Mouse (Mus musculus): ENCODE results near the gene Nxph1.

Gene Nxph1

DNA sequence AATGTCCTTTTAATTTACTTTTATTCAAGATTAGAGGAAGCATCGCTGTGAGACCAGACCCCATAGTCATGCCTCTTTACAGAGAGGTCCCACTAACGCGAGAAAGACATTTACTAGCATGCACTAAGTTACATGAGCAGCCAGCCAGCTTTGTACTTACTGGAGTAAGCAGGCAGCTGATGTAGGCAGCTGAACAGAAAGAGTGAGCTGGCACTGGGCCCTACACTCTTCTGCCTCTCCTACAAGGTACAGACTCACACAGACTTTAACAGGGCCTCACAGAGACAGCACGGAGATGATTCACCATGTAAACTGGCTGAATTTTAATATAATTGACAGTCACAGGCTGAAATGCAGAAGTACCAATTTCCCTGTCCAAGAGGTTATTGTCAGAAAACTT is 11.6 kb downstream of the Nxph1 start:
- no peak for DNase-seq (ENCODE audit: low spot score in 2 of 2)

DNA sequence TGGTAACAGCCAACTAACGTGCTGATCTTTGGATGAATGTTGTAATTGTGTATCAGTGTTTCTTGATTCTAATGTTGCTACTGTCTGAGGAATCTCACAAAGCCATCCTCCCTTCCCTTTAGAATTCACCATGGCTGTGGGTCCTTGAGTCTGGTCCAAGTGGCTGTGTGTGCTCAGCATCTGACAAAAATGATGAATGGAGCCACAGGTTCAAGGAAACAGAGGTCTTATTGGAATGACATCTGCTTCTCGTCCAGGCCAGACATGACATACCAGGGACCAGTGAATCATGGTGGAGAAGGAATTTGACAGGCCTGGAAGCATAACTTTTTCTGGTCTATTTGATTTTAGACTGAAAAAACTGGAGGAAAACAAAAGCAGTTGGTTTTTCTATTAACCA is 22.3 kb downstream of the Nxph1 start:
- no peak for DNase-seq (ENCODE audit: low spot score in 2 of 2)

DNA sequence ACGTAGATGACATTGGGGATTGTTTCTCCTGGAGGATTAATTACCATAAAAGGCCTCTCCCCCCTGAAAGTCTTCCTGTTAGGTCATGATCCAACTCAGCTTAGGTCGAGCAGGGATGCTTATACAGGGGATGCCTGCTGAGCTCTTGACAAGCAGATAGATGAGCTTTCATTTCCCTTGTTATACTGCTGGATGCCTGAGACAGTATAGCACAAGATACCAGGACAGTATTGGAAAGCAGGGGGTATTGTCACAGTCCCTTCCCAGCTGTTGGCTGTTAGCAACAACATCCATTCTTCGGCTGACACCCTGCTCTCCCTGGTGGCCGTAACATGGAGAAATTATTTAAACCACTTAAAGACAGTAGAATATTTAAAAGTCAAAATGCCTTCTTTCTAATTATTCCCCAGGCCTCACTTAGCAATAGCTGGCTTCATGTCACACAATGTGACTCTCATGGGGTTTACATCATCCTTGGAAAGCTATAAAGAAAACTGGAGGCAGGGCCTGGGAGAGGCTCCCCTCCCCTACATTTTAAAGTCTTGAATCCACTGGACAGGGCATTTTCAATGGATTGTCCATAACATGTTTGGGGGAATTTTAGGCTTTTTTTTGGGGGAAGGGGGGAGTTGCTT is 31.1 kb downstream of the Nxph1 start:
- DNase-seq (ENCODE audit: low spot score in 2 of 2), result no peak

DNA sequence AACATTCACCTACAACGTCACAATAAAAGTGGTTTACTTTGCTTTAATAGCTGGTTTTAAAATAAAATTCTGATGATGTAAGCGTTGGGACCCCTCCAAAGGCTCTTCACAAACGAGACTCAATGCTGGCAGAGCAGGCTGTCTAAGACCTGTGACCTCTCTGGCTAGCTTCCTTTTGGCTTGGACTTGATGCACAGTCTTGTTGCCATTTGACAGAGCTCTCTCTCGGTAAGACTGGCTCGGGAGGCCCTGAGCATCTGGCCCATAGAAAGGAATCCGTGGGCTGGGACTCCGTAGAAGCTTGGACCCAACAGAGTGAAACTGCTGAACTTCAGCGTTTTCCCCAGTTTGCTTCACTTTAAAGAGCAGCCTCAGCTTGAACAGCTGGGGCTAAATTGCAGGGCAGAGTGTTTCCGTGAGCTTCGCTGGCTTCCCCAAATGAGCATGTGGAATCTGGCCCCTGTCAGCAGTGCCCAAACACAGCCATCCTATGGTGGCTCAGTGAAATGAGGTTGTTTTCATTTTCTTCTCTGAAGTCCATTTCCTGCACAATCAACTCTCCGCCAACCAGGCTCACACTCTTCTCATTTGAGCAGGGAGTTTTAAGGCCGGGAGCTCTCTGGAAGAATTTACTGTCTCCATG is 48.2 kb downstream of the Nxph1 start:
- peak in 1 of 2 experiments; percentile 1 for DNase-seq (ENCODE audit: low spot score in 2 of 2)

DNA sequence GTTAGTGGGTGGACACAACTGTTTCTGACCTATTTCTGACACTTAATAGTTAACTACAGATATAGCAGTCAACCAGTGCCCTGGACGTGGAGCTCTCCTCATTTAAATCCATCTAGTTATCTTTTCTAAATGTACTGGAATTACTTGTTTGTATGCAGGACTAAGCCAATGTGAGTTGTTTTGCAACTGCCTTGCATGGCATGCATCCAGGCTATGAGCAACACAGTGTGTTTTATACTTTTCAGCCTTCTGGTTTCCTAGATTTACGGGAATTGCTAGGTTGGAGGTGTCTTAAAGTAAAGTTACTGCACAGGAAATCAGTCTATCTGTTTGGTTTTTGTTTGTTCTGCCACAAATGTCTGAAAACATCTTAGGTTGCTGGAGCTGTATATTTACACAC is 49.1 kb downstream of the Nxph1 start:
- no peak for DNase-seq (ENCODE audit: low spot score in 2 of 2)

DNA sequence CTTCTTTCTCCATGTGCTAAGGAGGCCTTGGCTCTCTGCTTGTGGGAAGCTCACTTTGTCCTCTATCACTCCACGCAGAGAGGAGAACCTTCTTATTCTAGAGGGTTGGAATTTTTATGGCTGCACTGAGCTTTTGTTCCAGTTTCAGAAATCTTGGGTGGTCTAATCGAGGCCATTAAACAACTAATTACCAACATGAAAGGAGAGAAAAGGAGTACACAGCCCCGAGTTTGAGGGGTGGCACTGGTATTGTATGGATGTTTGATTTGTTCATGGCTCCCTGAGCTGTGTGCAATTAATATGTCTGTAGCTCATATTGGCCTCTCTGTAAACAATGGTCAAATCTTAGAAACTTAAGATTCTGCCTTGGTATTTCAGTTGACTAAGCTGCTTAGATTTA is 54.5 kb downstream of the Nxph1 start:
- DNase-seq (ENCODE audit: low spot score in 2 of 2), result no peak

DNA sequence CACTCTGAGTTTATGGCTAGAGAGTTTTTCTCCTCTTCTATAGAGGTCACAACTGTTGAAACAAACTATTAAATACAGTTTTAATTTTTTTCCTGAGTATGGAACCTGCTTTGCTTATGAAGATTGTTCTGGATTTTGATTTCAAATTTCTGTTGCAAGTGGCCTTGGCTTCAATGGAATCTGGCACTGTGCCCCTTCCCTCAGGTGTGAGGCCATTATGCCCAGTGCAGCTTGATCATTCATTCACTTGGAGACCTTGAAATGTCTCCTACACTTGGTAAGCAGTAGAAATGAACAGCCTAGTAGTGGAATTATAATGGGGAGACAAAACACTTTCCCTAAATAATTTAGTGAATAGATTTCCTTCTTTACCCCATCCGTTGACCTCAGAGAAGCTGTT is 78.4 kb downstream of the Nxph1 start:
- DNase-seq (ENCODE audit: low spot score in 2 of 2), result no peak

DNA sequence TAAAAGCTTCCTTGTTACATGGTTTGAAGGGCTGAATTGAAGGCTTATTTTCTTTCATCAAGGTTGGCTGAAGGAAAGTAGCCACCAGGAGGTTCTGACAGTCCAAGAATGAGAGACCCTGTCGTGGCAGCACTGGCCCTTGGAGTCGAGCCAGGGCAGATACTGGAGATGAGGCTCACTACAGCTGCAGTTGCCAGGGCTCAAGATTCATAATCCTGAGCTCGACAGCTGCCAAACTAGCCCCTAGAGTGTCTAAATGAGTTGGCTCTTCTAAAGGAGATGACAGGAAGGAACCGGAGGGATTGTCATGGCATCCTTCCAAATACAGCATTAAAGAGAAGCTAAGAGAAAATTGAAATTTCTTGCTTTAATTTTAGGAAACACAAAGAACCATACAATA is 78.9 kb downstream of the Nxph1 start:
- no peak for DNase-seq (ENCODE audit: low spot score in 2 of 2)

DNA sequence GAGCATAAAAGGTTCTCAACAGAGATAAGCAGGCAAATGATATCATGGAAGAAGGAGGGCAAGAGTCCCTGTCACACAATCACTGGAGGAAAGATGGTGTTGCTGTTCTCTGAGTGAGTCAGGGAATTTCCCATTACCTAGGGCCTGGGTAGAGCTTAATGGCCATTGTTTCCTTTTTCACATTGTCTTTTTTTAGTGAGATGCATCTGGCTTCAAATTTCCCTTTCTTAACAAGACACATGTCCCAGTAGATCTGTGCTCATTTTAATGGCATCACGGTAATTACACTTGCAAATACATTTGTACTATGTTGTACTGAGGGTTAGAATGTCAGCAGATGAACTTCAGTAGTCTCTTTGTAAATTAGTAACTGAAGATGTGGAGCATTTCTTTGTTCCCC is 80.3 kb downstream of the Nxph1 start:
- DNase-seq (ENCODE audit: low spot score in 2 of 2), result no peak

DNA sequence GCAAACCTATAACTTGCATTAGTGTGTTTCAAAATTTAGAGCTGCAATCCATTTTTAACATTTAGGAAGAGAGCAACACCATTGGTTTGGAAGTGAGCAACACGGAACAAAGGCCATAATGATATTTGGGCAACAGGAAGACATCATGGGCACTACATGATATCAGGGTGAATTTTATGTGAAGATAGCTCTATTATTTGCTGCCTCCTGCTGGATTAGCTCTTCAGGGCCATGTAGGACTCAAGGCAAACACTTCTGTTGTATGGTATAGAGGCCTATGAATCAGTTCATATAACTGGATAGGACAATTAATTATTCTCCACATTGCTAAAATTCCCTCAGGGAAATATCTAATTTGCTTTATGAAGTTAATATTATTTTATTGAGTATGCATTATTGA is 91.1 kb downstream of the Nxph1 start:
- no peak for DNase-seq (ENCODE audit: low spot score in 2 of 2)

DNA sequence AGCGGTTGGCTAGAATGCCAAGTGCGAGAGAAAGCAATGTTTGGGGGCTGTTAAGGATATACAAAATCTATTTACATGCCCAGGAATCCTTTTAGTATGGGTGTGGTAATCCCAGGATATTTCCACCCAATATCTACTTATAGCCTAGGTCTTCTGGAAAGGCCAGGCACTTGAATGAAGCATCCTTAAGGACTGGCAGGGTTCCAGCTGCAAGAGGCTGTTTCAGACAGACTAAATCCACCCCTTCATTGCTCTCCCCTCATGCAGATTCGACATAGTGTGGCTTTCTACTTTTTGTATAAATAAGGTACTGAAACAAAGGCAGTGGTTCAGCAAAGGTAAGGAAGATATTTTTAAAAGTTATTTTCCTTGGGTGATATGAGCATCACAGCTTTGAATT is 92.8 kb downstream of the Nxph1 start:
- DNase-seq (ENCODE audit: low spot score in 2 of 2), result no peak

DNA sequence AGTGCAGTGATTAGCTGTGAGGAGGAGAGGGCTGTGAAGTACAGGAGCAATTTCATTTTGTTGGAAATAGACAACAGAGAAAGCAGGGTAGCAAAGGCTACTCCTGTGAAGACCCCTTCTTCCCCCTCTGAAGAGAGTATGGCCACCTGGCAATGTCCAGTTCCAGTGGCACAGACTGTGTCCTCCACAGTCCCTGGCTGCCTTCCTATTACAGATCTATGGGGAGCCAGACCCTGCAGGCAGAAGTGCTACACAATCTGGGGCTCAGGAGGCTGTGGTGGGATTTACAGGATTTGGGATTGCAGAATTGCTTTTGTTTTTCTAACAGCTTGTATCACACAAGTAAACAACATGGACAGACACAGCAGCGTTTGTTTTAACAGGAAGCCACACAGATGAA is 94.2 kb downstream of the Nxph1 start:
- no peak for DNase-seq (ENCODE audit: low spot score in 2 of 2)

DNA sequence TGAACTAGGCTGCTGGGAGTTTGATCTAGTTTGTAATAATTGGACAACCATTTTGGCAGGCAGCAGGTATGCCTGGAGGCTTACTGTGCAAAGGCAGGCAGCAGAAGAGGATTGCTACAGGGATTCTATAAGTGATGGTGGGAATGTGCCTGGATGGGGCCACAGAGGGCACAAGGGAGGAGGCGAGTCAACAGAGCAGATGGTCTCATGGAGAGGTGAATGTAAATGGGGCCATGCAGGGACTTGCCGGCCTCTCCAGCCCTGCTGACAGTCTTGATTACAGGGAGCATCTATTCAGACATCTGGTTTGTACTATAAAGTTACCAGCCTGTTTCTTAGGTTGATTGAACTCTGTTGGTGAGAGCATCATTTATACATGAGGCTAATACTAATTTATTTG is 98.6 kb downstream of the Nxph1 start:
- no peak for DNase-seq (ENCODE audit: low spot score in 2 of 2)

DNA sequence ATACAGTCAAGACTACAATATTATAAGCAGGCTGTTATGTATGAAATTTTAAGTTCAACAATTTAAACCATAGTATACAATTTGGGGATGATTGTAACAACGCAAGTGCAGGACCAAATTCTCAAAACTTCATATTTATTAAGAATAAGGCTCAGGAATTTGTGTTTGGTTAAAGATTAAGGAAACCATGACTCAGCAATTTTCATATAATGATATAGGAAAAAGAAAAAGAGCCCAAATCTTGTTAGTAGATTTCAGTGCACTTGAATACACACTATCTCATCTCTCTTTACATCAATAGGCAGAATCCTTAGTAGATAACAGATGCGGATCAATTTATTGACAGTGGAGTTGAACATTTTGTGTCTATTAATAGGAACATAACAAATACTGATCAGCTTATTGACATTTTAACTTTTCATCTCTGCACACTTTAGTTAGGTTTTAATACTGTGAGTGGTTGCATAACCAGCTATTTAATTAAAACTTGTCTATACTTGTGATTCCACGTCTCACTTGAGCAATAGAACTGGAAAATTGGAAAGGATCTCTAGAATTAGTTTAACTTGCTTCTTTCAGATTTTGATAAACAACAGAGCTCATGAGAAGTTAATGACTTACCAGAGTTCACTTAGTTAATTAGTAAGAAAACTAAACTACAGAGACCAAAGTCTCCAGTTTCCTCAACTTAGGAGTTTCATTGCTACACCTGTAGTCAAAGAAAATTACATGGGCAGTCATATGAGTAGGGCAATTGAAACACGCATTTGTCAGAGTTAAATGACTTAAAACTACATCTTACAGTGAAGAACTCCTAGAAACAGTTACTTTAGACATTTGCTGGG is 113.3 kb downstream of the Nxph1 start:
- no peak for DNase-seq (ENCODE audit: low spot score in 2 of 2)

DNA sequence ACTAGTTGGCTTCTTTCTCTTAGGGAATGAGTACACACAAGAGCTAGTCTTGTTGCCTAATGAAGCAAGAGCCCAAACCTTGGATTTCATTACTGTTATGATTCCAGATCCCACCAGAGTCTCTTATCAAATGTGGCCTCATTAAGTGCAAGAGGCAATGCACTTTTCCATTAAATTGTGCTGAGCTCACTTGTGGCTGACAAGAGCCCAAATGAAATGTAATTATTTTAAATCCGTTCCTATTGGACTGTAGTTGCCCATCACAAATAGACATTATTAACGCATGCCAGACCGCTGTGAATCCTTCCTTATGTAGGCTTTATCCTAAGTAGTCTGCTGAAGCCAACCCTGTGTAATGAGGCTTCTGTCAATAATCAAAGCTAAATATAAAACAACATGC is 118.2 kb downstream of the Nxph1 start:
- DNase-seq (ENCODE audit: low spot score in 2 of 2), result no peak

DNA sequence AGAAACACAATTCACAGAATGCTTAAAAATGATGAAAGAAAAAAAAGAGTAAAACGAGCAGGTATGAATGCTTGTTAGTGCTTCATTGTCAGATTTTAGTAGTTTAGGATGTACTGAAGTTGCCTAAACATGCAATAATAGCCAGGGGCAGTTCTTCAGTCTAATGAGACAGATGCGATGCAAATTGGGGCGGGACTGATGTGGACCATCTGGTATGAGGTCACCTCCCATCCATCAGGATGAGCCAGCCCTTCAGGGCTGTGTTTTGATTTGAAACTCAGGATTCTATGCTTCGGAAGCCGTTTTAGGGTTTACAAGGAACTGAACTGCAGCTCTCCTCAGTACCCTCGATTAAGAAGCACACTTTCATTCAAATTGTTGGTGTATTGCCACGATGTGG is 121.7 kb downstream of the Nxph1 start:
- DNase-seq (ENCODE audit: low spot score in 2 of 2), result no peak

DNA sequence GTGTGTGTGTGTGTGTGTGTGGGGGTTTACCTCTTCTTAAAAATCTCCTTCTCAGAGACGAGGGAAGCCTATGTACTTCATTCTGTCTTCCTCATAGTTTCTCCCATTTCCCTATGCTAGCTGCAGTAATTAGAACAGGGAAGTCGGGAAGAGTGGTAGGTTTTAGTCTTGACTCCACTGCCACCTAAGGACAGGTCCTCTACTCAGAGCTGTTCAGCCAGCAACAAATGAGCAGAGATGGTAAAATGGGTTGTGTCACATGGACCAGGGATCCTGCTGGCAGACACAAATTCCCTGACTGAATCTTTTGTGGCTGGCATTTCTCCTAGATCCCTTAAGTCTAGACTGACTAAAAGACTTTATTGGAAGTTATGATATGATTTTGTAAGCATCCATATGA is 128.2 kb downstream of the Nxph1 start:
- no peak for DNase-seq (ENCODE audit: low spot score in 2 of 2)

DNA sequence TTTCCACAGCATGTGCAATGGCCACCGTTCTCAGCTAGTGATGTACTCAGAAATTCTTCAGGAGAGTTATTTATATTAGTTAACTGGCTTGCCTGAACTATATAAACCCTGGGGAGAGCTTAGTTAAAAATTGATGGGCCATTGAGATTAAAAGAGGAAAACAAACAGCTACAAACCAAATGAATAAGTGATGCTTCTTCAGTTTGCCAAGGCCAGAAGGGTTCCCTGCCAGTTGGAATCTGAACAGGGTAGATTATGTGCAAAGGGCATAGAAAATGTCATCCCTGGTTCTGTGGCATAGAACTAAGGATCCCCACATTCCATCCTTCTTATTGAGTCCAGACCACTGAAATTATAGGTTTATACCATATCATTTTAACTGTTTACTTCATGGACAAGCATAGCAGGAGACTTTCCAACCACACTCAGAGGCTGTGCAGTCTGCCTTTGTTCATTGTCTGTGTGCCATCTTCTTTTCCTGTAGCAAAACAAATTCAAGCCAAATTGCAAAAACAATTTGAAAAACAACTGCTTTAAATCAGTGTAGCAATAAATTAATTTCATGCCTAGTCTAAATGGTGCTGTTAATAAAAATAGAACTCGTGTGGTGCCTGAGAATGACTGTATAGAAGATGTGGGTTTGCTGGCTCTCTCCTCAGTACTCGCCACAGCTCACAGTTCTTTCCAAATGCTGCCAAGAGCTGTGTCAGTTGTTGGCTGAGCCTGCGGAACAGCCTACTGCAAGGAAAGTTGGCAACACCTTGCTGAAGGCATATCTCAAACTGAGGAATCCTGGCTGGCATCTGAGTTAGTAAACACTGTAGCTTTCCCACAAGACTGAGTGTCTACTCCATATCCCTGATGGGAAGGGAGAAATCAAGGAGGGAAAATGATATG is 129.8 kb downstream of the Nxph1 start:
- peak; percentile 74 to 79 for DNase-seq (ENCODE audit: low spot score in 2 of 2)

DNA sequence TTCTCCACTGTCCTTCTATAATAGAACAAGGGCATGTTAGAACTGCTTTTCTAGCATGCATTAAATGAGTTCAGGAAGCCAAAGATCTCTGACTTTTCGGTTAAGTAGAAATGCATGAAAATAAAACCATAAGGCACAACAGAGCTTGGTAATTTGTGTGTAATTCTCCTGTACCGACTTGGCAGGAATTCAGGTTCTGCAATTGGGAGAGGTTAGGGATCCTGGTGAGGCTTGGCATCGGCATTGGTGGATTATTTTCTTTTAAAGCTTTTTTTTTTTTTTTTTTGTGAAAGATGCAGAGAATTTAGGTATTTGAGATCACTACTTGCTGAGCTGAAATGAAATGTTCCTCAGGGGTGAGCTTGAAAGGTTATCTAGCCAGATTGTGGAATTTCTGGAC is 135.6 kb downstream of the Nxph1 start:
- no peak for DNase-seq (ENCODE audit: low spot score in 2 of 2)

DNA sequence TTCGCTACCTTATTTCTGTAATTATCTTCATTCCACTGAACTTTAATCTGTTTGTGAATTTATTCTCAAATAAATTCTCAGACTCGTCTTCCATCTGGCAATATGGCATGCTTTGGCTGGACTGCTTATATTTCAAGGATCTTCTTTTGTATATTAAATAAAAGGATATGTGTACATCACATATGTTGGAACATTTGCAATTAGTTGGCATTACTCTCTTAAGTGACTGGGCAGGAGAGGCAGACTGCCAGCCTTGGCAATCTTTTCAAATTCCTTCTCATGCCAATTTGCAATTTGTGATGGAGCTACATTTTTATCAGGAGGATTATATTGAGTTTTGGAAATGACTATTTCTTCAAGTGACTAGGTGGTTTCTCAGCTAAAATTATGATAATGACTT is 149.1 kb downstream of the Nxph1 start:
- DNase-seq (ENCODE audit: low spot score in 2 of 2), result no peak

DNA sequence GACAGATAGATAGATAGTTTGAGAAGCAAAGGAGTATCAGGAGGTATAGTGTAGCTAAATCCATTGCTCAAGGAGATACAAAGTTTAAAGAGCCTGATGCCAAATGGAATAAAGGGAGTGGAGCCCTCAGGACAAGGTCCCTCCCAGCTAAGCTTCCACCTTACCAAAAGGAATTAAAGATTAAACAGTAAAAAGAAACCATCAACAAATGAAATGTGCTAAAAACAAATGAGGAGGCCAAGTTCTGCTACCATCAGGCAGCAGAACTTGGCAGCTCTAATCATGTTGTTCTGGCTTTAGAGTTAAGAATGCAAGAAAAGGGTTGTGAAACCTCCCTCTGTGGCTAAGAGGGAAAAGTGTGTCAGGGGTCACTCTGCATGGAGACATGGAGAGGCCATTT is 159.1 kb downstream of the Nxph1 start:
- DNase-seq (ENCODE audit: low spot score in 2 of 2), result no peak

DNA sequence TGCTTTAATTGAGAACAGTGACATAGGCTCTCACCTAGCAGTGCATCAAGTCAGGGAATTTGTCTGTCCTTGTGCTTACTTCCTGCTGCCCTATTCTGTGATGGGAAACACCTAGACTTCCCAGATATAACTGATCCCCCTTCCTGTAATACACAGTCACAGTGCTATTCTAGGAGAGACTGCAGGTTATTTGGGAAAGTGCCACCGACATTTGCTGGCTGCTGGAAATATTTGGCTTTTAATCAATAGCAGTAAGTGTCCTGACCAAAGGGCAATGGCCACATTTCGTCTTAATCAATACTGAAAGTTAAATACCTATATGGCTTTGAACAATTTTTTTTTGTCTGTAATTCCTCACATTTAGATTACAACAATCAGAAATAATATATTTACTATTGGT is 170.9 kb downstream of the Nxph1 start:
- DNase-seq (ENCODE audit: low spot score in 2 of 2), result no peak

All from right cerebral cortex, postnatal 36 days (tissue).